Mouse (Mus musculus) olfactory bulb, adult 2 months (tissue): ENCODE data around the gene Prss2.

ENCODE experiments used
- CTCF ChIP-seq: fragments of 200-500 bp; IDR thresholded peaks from 2 replicates; pipeline ENCODE4 v1.5.1; 2012; ENCODE audit warnings: low read depth, mild to moderate bottlenecking, low read length, moderate library complexity; ENCODE audit not compliant: insufficient read depth
- POLR2A ChIP-seq: fragments of 200-500 bp; IDR thresholded peaks from 2 replicates; pipeline ENCODE4 v1.6.1; 2012; ENCODE audit warnings: mild to moderate bottlenecking, low read depth, low read length, moderate library complexity; ENCODE audit not compliant: insufficient read depth

DNA sequence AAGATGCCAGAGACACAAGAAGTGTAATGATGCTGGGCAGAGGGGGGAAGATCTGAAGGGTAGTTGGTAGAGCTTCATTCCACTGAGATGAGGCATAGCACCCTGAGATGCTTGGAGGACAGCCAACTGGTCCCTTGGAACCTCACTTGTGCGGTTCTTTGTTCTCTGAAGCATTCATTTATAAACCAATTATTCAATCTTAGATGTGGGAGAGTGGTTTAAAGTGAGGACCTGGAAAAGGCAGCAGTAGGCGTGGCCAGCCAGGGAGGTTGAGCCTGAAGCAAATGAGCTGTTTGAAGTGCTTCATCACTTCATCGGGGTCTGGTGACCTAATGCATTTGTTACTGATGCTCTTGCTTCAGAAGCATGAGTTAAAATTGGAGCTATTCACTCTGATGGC is 37.7 kb downstream of the Prss2 start:
- TF ChIP-seq CTCF = no peak
- TF ChIP-seq POLR2A = no peak
